Mouse (Mus musculus) heart, embryonic 11.5 days (tissue): ENCODE measurements at regions not wholly inside any gene's neighbourhood (a gene's known extent, or its start where the extent isn't known, plus 50 kb on each side); places are given as distances from the start of the nearest gene placed in this dataset.

Experiments used
- ATAC-seq: fragments of 200-750 bp; cut with Nextera tagmentation; replicated peaks from 2 replicates; pipeline ENCODE4 v1.8.0; 2017; ENCODE audit warnings: moderate library complexity; ENCODE audit not compliant: insufficient number of reproducible peaks, low FRiP score, low TSS enrichment
- H3K27ac ChIP-seq: fragments of 300-500 bp; sonication (generic); 2 replicates; pipeline ENCODE4 v1.5.1; 2014; ENCODE audit warnings: mild to moderate bottlenecking, low read depth, low read length
- H3K27me3 ChIP-seq: fragments of 300-500 bp; sonication (generic); 2 replicates; pipeline ENCODE4 v1.6.1; 2014; ENCODE audit warnings: mild to moderate bottlenecking, low read length, mixed read lengths; ENCODE audit not compliant: control insufficient read depth, insufficient read depth
- H3K36me3 ChIP-seq: fragments of 300-500 bp; sonication (generic); 2 replicates; pipeline ENCODE4 v1.6.1; 2014; ENCODE audit warnings: mild to moderate bottlenecking, low read length, moderate library complexity, mixed read lengths; ENCODE audit not compliant: control insufficient read depth, insufficient read depth
- H3K4me1 ChIP-seq: fragments of 300-500 bp; sonication (generic); 2 replicates; pipeline ENCODE4 v1.6.1; 2014; ENCODE audit warnings: low read length; ENCODE audit not compliant: control insufficient read depth, insufficient read depth
- H3K4me2 ChIP-seq: fragments of 300-500 bp; sonication (generic); 2 replicates; pipeline ENCODE4 v1.6.1; 2014; ENCODE audit warnings: mild to moderate bottlenecking, moderate library complexity
- H3K4me3 ChIP-seq: fragments of 300-500 bp; sonication (generic); 2 replicates; pipeline ENCODE4 v1.5.1; 2014; ENCODE audit warnings: low read depth, low read length
- H3K9ac ChIP-seq: fragments of 300-500 bp; sonication (generic); 2 replicates; pipeline ENCODE4 v1.6.1; 2014; ENCODE audit warnings: mild to moderate bottlenecking, low read depth, low read length, moderate library complexity
- H3K9me3 ChIP-seq: fragments of 300-500 bp; sonication (generic); replicated peaks from 2 replicates; pipeline ENCODE4 v1.6.1; 2016; ENCODE audit warnings: low read length; ENCODE audit not compliant: control insufficient read depth
- WGBS: fragments of 180-500 bp; shearing (Covaris S2); extraction: QIAGEN DNeasy Blood & Tissue Kit; methylation state at CpG from one replicate; pipeline ENCODE4 v1.1.7; 2014; ENCODE audit not compliant: insufficient replicate concordance; 5-methylcytosine and 5-hydroxymethylcytosine counted together

GRCm38 (mm10) chr7:68559440-68560343 is 189.3 kb downstream of the Arrdc4 start:
- H3K27ac ChIP-seq = no peak overlapping the region
- H3K36me3 ChIP-seq = no peaks in the 10 kb centered on the region
- no peak overlapping the region for H3K4me2 ChIP-seq
- H3K4me1 ChIP-seq = no peaks in the 10 kb centered on the region
- WGBS = 71% methylated on average over 15 of the region's 15 CpGs
- no peak overlapping the region for H3K4me3 ChIP-seq
- no peaks in the 10 kb centered on the region for H3K27me3 ChIP-seq
- no peaks in the 10 kb centered on the region for H3K9me3 ChIP-seq
- no peak for ATAC-seq
- H3K9ac ChIP-seq = no peak overlapping the region

GRCm38 (mm10) chr7:68550330-68550729 is 198.7 kb downstream of the Arrdc4 start:
- H3K4me1 ChIP-seq = peaks cover 5% of the 10 kb centered on the region; the same call in 1 of the 2 replicates
- no peaks in the 10 kb centered on the region for H3K27me3 ChIP-seq
- no peaks in the 10 kb centered on the region for H3K9me3 ChIP-seq
- no peak overlapping the region for H3K4me2 ChIP-seq
- peak; percentile 65; the same call in 1 of the 2 replicates for ATAC-seq
- H3K27ac ChIP-seq = peak overlapping the region; percentile 84
- no peak overlapping the region for H3K9ac ChIP-seq
- H3K4me3 ChIP-seq = no peak overlapping the region
- 20% methylated on average over 3 of the region's 3 CpGs for WGBS
- H3K36me3 ChIP-seq = no peaks in the 10 kb centered on the region

- no peaks in the 10 kb centered on the region for H3K9me3 ChIP-seq
- H3K9ac ChIP-seq = no peak overlapping the region
- no peak overlapping the region for H3K4me3 ChIP-seq
- no peaks in the 10 kb centered on the region for H3K36me3 ChIP-seq
- H3K4me2 ChIP-seq = no peak overlapping the region
- H3K27me3 ChIP-seq = no peaks in the 10 kb centered on the region
- no peak overlapping the region for H3K27ac ChIP-seq
- peaks cover 5% of the 10 kb centered on the region; the same call in 1 of the 2 replicates for H3K4me1 ChIP-seq
- ATAC-seq = no peak
Measured at GRCm38 (mm10) chr7:68548176-68548575, 200.9 kb downstream of the Arrdc4 start.

- no peak overlapping the region for H3K4me3 ChIP-seq
- no peaks in the 10 kb centered on the region for H3K4me1 ChIP-seq
- H3K36me3 ChIP-seq = no peaks in the 10 kb centered on the region
- H3K27ac ChIP-seq = no peak overlapping the region
- no peaks in the 10 kb centered on the region for H3K9me3 ChIP-seq
- H3K4me2 ChIP-seq = no peak overlapping the region
- no peak for ATAC-seq
- H3K9ac ChIP-seq = no peak overlapping the region
- no peaks in the 10 kb centered on the region for H3K27me3 ChIP-seq
- WGBS = 79% methylated on average over 11 of the region's 11 CpGs
Measured at GRCm38 (mm10) chr7:68544136-68544535, 204.9 kb downstream of the Arrdc4 start.

GRCm38 (mm10) chr7:68509096-68509495 is 235.5 kb downstream of the Fam169b start:
- Histone ChIP-seq H3K9ac (no peak overlapping the region), H3K4me2 (no peak overlapping the region), H3K4me3 (no peak overlapping the region), H3K27ac (no peak overlapping the region), H3K9me3 (no peaks in the 10 kb centered on the region), H3K36me3 (no peaks in the 10 kb centered on the region), H3K4me1 (no peaks in the 10 kb centered on the region), H3K27me3 (no peaks in the 10 kb centered on the region)
- ATAC-seq = no peak
- 87% methylated on average over 6 of the region's 6 CpGs for WGBS

- Histone ChIP-seq H3K4me2 (no peak overlapping the region), H3K9me3 (no peaks in the 10 kb centered on the region), H3K9ac (no peak overlapping the region), H3K36me3 (no peaks in the 10 kb centered on the region), H3K27me3 (no peaks in the 10 kb centered on the region), H3K4me3 (no peak overlapping the region), H3K4me1 (no peaks in the 10 kb centered on the region), H3K27ac (no peak overlapping the region)
- 73% methylated on average over 6 of the region's 6 CpGs for WGBS
- no peak for ATAC-seq
Measured at GRCm38 (mm10) chr7:68491143-68491810, 217.6 kb downstream of the Fam169b start.

GRCm38 (mm10) chr7:68486676-68487075 is 213.0 kb downstream of the Fam169b start:
- Histone ChIP-seq H3K4me3 (no peak overlapping the region), H3K27ac (no peak overlapping the region), H3K36me3 (no peaks in the 10 kb centered on the region), H3K9me3 (no peaks in the 10 kb centered on the region), H3K27me3 (peaks cover 5% of the 10 kb centered on the region; the same call in 1 of the 2 replicates), H3K9ac (no peak overlapping the region), H3K4me1 (no peaks in the 10 kb centered on the region), H3K4me2 (no peak overlapping the region)
- no peak for ATAC-seq
- WGBS = 73% methylated on average over 3 of the region's 3 CpGs

GRCm38 (mm10) chr7:68482553-68482952 is 208.9 kb downstream of the Fam169b start:
- no peak overlapping the region for H3K9ac ChIP-seq
- no peaks in the 10 kb centered on the region for H3K36me3 ChIP-seq
- no peaks in the 10 kb centered on the region for H3K9me3 ChIP-seq
- peaks cover 13% of the 10 kb centered on the region for H3K27me3 ChIP-seq
- H3K4me1 ChIP-seq = 0 out of 2 replicates have a peak, but pooled peaks cover 3% of the 10 kb centered on the region
- no peak overlapping the region for H3K4me3 ChIP-seq
- H3K27ac ChIP-seq = no peak overlapping the region
- no peak overlapping the region for H3K4me2 ChIP-seq
- no peak for ATAC-seq
- WGBS = 66% methylated on average over 10 of the region's 10 CpGs
